Mouse (Mus musculus): Measurements from ENCODE around the gene Kirrel. TPM values are rescaled to one million over a fixed set of nuclear protein-coding genes. Genes with fewer than 3 reads are reported as not detected.

Kirrel gene
- polyA plus RNA-seq, 1 experiment from 2014 or later: 8.3 TPM

DNA sequence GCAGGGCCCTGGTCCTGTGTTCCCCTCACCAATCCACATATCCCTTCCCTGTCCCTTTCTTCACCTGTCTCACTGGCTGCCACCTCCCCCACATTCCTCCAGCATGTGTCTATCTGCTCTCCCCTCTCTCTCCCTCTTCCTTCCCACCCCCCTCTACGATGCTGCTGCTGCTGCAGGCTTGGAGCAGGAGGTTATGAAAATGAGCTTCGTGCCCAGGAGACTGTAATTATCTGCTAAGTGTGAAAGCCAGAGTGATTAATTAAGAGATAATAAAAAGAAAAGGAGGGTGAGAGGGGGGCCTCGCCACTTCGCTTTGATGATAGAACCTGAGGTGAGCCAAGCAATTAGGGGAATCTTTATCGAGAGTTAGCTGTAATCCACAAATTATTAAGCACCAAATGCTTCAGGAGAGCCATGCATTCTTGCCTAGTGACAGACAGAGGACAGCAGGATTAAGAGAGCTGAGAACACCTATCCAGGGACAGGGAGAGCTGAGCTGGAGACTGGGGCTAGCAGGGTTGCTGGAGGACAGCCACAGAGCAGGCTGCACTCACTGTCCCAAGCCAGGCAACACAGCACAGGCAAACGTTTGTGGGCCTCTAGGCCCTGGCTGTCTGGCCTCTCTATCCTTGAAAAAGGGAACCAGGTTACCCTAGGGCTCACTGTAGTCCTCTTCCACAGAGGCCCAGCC, 13.6 kb downstream of the Kirrel start:
- no peak for ATAC-seq
- no peaks in the 10 kb centered on the region for H3K27me3 ChIP-seq (replicated peaks; ENCODE audit: control insufficient read depth, insufficient read depth, low read length)
- H3K4me1 ChIP-seq (ENCODE audit: control insufficient read depth, insufficient read depth, low read length): peaks cover 34% of the 10 kb centered on the region
- WGBS: 54% methylated on average over 6 of the region's 6 CpGs
- H3K4me3 ChIP-seq (ENCODE audit: low read length): no peak overlapping the region
- no peaks in the 10 kb centered on the region for H3K36me3 ChIP-seq (ENCODE audit: control insufficient read depth, insufficient read depth, low read length)
- no peak overlapping the region for H3K27ac ChIP-seq (ENCODE audit: low read length)
- no peak overlapping the region for H3K9ac ChIP-seq (ENCODE audit: low read depth, low read length)
- no peak overlapping the region for H3K4me2 ChIP-seq (ENCODE audit: low read depth, low read length)
- no peaks in the 10 kb centered on the region for H3K9me3 ChIP-seq (ENCODE audit: control insufficient read depth, low read length)

DNA sequence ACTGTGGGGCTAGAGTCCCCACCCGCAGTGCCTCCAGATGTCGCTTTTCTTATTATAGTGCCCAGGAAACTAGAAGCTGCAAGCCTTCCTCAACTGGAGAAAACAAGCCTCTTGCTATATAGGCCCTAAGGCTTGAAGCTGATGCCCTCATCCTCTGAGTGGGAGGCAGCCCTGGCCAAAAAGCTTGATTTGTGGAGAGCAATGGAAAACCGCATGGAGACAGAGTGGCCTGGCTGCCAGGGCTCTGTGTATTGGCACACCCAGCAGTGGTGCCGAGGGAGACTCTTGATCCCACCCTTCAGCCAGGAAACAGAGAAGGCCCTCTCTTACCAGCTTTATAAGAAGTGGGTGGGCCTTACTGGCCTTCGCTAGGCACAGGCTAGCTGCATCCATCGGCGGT, 15.4 kb downstream of the Kirrel start:
- WGBS: 67% methylated on average over 7 of the region's 7 CpGs
- peaks cover 34% of the 10 kb centered on the region for H3K4me1 ChIP-seq (ENCODE audit: control insufficient read depth, insufficient read depth, low read length)

DNA sequence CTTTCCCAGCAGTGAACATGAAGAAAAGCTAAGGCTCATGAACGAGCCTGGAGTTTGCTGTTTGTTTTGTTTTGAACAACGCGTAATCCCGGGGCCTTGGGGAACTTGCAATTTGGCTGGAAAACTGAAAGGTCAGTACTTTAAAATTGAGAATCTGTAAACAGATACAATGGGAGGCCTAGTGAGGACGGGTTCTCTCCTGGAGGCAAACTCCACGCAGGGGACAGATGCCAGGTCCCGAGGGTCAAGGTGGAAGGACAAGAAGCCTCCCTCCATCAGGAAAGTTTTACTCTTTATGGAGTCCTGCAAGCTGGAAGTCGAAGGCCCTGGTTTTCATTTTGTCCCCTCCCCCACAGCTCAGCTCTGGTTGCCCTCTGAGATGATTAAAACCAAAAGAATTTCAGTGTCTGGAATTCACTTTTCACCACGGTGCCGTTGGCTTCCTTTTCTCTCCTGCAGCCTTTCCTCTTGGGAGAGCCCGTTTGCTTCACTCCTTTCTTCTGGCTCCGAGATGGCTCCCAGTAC, 16.7 kb downstream of the Kirrel start:
- no peaks in the 10 kb centered on the region for H3K36me3 ChIP-seq (ENCODE audit: control insufficient read depth, insufficient read depth, low read length)
- WGBS: 22% methylated on average over 12 of the region's 12 CpGs
- H3K4me1 ChIP-seq (ENCODE audit: control insufficient read depth, insufficient read depth, low read length): peaks cover 32% of the 10 kb centered on the region
- no peaks in the 10 kb centered on the region for H3K9me3 ChIP-seq (ENCODE audit: control insufficient read depth, low read length)
- H3K4me3 ChIP-seq (ENCODE audit: low read length): no peak overlapping the region
- peak overlapping the region; percentile 49 for H3K9ac ChIP-seq (ENCODE audit: low read depth, low read length)
- peak overlapping the region; percentile 14; the same call in 1 of the 2 replicates for H3K4me2 ChIP-seq (ENCODE audit: low read depth, low read length)
- ATAC-seq: no peak
- H3K27ac ChIP-seq (ENCODE audit: low read length): peak overlapping the region; percentile 89
- H3K27me3 ChIP-seq (replicated peaks; ENCODE audit: control insufficient read depth, insufficient read depth, low read length): no peaks in the 10 kb centered on the region

More for the DNA sequence above, 15.4 kb downstream of the Kirrel start:
- Histone ChIP-seq H3K4me2 (ENCODE audit: low read depth, low read length) (no peak overlapping the region), H3K36me3 (ENCODE audit: control insufficient read depth, insufficient read depth, low read length) (no peaks in the 10 kb centered on the region), H3K9ac (ENCODE audit: low read depth, low read length) (no peak overlapping the region), H3K27me3 (replicated peaks; ENCODE audit: control insufficient read depth, insufficient read depth, low read length) (no peaks in the 10 kb centered on the region), H3K4me3 (ENCODE audit: low read length) (no peak overlapping the region), H3K27ac (ENCODE audit: low read length) (peak overlapping the region; percentile 89), H3K9me3 (ENCODE audit: control insufficient read depth, low read length) (no peaks in the 10 kb centered on the region)
- no peak for ATAC-seq

DNA sequence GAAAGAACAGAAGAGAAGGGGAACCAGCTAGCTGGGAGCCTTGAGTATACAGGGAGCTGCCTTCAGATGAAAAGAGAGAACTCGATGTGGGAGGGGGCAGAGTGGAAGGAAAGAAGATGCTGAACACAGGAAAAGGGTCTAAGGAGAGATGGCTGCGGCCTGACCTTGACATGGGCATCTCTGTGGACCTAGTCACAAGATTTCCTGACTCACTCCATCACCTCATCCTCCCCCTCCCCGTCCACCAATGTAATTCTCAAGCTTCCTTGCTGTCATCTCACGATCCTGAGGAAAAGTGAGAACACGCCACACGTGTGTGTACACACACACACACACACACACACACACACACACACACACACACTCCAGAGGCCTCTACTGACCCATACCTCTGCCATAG, 17.2 kb downstream of the Kirrel start:
- H3K4me2 ChIP-seq (ENCODE audit: low read depth, low read length): 0 out of 2 replicates have a peak overlapping the region, but pooled peaks have one; percentile 14
- WGBS: 61% methylated on average over 6 of the region's 6 CpGs
- H3K9ac ChIP-seq (ENCODE audit: low read depth, low read length): peak overlapping the region; percentile 49
- H3K27ac ChIP-seq (ENCODE audit: low read length): peak overlapping the region; percentile 89
- H3K4me1 ChIP-seq (ENCODE audit: control insufficient read depth, insufficient read depth, low read length): peaks cover 35% of the 10 kb centered on the region
- no peak overlapping the region for H3K4me3 ChIP-seq (ENCODE audit: low read length)
- no peak for ATAC-seq
- no peaks in the 10 kb centered on the region for H3K36me3 ChIP-seq (ENCODE audit: control insufficient read depth, insufficient read depth, low read length)
- H3K27me3 ChIP-seq (replicated peaks; ENCODE audit: control insufficient read depth, insufficient read depth, low read length): no peaks in the 10 kb centered on the region
- H3K9me3 ChIP-seq (ENCODE audit: control insufficient read depth, low read length): no peaks in the 10 kb centered on the region

DNA sequence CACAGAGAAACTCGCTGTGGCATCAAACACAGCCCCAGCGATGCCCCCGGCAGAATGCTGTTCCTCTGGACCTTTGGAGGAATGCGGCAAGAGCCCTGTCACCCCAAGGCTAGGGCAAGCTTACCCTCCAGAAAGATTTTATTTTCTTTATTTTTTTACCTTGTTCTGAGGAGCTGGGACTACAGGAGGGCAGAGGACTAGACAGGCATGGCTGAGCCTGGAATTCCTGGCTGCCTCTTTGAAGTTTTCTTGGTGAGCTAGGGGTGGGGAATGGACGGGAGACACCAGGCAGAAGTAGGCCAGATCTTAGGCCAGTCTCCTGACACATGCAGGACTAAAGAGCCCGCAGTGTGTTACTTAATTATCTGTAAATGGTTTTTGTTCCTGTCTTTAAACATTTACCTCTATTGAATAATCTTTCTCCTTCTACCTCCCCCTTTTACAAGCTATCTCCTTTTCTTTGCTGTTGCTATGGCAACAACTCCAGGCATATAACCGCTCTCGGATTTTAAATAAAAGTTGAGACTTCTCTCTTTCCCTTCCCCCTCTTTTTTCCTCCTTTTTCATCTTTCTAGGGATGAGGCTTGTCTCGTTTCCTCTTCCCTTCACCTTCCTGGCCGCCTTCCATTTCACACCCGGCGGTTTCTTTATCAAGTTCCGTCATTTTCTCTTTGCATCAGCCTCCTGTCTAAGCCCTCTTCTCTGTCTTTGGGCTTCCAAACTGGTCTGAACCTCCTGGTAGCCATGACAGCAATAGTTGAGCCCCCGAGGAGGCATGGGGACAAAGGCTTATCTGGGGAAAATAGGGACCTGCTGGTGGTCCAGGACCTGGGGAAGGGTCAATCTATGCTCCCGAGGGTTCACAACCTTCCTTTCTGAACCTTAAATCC, 19.9 kb downstream of the Kirrel start:
- H3K9me3 ChIP-seq (ENCODE audit: control insufficient read depth, low read length): no peaks in the 10 kb centered on the region
- 0 out of 2 replicates have a peak overlapping the region, but pooled peaks have one; percentile 4 for H3K9ac ChIP-seq (ENCODE audit: low read depth, low read length)
- H3K27me3 ChIP-seq (replicated peaks; ENCODE audit: control insufficient read depth, insufficient read depth, low read length): no peaks in the 10 kb centered on the region
- no peak overlapping the region for H3K4me3 ChIP-seq (ENCODE audit: low read length)
- peaks cover 54% of the 10 kb centered on the region for H3K4me1 ChIP-seq (ENCODE audit: control insufficient read depth, insufficient read depth, low read length)
- no peak overlapping the region for H3K4me2 ChIP-seq (ENCODE audit: low read depth, low read length)
- ATAC-seq: no peak
- H3K36me3 ChIP-seq (ENCODE audit: control insufficient read depth, insufficient read depth, low read length): no peaks in the 10 kb centered on the region
- H3K27ac ChIP-seq (ENCODE audit: low read length): peak overlapping the region; percentile 39
- WGBS: 55% methylated on average over 15 of the region's 15 CpGs

DNA sequence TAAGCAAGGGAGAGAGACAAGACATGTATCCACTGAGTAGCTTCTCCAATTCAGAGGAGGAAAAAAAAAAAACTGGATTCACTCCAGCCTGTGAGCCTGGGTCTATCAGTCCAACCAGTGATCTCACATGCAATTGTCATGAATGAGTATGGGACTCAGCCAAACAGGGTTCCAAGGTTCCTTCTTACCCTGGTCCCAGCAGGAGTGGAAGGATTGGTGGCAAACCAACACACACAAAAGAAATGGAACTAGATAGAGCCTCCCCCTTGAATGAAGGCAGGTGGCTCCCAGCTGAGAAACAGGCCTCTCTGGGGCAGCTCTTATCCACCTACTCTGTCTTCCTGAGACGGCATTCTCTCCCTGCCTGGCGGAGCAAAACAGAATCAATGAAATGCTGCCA, 21.5 kb downstream of the Kirrel start:
- H3K4me2 ChIP-seq (ENCODE audit: low read depth, low read length): no peak overlapping the region
- H3K9ac ChIP-seq (ENCODE audit: low read depth, low read length): no peak overlapping the region
- H3K36me3 ChIP-seq (ENCODE audit: control insufficient read depth, insufficient read depth, low read length): no peaks in the 10 kb centered on the region
- WGBS: 19% methylated on average over 2 of the region's 2 CpGs
- H3K27me3 ChIP-seq (replicated peaks; ENCODE audit: control insufficient read depth, insufficient read depth, low read length): no peaks in the 10 kb centered on the region
- peaks cover 52% of the 10 kb centered on the region for H3K4me1 ChIP-seq (ENCODE audit: control insufficient read depth, insufficient read depth, low read length)
- no peak overlapping the region for H3K4me3 ChIP-seq (ENCODE audit: low read length)
- no peaks in the 10 kb centered on the region for H3K9me3 ChIP-seq (ENCODE audit: control insufficient read depth, low read length)
- no peak for ATAC-seq
- H3K27ac ChIP-seq (ENCODE audit: low read length): peak overlapping the region; percentile 69

DNA sequence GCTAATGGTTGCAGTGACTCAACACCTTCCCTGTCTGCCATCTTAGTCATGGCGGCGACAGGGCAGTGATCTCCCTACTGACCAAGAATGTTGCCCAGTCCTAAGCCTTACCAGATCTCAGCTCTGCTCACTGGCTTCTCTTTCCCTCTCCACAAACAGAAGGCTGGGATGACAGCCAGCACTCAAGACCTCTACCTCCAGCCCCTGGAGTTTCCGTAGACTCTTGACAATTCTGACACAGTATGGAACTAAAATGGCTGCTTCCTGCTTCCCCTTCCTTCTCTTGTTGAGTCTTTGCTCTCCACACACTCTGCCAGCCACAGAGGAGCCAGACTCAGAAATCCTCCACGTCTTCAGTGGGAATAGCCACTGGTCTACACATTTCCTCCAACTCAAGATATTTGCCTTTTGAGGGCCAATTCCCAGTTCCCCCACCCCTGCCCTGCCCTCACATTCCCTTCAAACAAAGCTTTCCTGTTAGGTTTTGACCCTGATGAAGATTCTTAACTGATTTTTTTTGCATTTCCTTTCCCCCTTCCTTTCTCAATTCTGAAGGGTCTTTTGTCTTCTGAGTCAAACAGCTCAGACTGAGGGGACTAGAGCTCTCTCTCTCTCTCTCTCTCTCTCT, 22.3 kb downstream of the Kirrel start:
- no peaks in the 10 kb centered on the region for H3K9me3 ChIP-seq (ENCODE audit: control insufficient read depth, low read length)
- H3K4me3 ChIP-seq (ENCODE audit: low read length): no peak overlapping the region
- H3K36me3 ChIP-seq (ENCODE audit: control insufficient read depth, insufficient read depth, low read length): no peaks in the 10 kb centered on the region
- no peak overlapping the region for H3K9ac ChIP-seq (ENCODE audit: low read depth, low read length)
- WGBS: 65% methylated on average over 4 of the region's 4 CpGs
- no peaks in the 10 kb centered on the region for H3K27me3 ChIP-seq (replicated peaks; ENCODE audit: control insufficient read depth, insufficient read depth, low read length)
- H3K4me1 ChIP-seq (ENCODE audit: control insufficient read depth, insufficient read depth, low read length): peaks cover 45% of the 10 kb centered on the region
- 0 out of 2 replicates have a peak, but pooled peaks have one; percentile 11 for ATAC-seq
- peak overlapping the region; percentile 99 for H3K27ac ChIP-seq (ENCODE audit: low read length)
- no peak overlapping the region for H3K4me2 ChIP-seq (ENCODE audit: low read depth, low read length)

DNA sequence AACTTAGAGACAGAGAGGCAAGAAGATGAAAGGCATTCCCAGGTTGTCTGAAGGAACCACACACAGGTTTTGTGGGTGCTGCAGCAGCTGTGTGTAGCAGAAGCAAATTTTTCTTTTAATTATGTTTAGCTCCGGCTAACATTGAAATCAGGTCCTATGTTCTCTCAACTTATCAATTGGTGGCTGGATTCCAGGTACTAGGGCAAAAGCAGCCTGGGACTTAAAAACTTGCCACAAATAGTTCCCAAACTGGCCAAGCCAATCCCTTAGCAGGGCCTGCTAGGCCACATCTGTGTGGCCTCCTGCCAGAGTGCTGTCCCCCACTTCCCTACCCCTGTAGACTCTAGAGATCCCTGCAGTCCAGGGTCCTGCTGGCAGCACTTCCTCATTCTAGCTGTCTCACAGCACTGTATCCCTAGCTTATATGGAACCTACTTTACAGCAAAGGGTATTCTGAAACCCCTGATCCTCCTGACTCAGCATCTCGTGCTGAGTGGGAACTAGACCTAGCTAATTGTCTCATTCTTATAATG, 23.2 kb downstream of the Kirrel start:
- 65% methylated on average over 2 of the region's 2 CpGs for WGBS
- no peaks in the 10 kb centered on the region for H3K27me3 ChIP-seq (replicated peaks; ENCODE audit: control insufficient read depth, insufficient read depth, low read length)
- ATAC-seq: no peak
- peak overlapping the region; percentile 99 for H3K27ac ChIP-seq (ENCODE audit: low read length)
- peaks cover 44% of the 10 kb centered on the region for H3K4me1 ChIP-seq (ENCODE audit: control insufficient read depth, insufficient read depth, low read length)
- H3K9me3 ChIP-seq (ENCODE audit: control insufficient read depth, low read length): no peaks in the 10 kb centered on the region
- H3K4me3 ChIP-seq (ENCODE audit: low read length): no peak overlapping the region
- H3K4me2 ChIP-seq (ENCODE audit: low read depth, low read length): no peak overlapping the region
- H3K36me3 ChIP-seq (ENCODE audit: control insufficient read depth, insufficient read depth, low read length): no peaks in the 10 kb centered on the region
- H3K9ac ChIP-seq (ENCODE audit: low read depth, low read length): peak overlapping the region; percentile 52; the same call in 1 of the 2 replicates
